29 mouse cellular contexts compared by ENCODE assay signal in the genomic region with DNA sequence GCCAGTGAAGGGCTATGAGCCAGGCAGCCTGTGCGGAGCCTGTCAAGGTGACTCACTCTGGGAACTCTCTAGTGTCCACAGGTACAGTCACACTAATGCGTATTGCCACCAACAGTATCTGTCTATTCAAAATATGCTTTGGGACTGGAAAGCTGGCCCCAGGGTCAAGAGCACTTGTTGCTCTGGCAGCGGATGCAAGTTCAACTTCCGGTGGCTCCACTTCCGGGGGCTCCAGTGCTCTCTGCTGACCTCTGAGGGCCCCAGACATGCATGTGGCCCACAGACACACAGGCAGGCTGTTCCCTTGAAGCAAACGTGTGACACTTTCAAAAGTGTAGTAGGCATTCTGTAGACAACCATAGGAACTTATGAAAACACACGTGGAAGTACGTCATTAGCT. TPM values are rescaled to one million over a fixed set of nuclear protein-coding genes. Genes with fewer than 3 reads are reported as not detected.
A peak's percentile ranks its signal among the peaks of the same experiment; 100 is the strongest.
DNase-seq lines count a peak whose midpoint lies in the region; ATAC-seq and TF ChIP-seq lines count a peak whose summit lies in the region.
"Had no signal": no experiment of that assay in that cellular context is flagged by ENCODE, and none has a peak within 500 bp of the region (broad histone marks: within the 10 kb centered on the region; RNA-seq: fewer than 3 reads in every experiment).

No protein-coding gene starts in this region.

- no peak overlapping the region for H3K9ac ChIP-seq in heart, postnatal 0 days (replicated peaks; ENCODE audit: low read depth, low read length)
- no peak overlapping the region for H3K9ac ChIP-seq in heart, embryonic 11.5 days (ENCODE audit: low read depth, low read length)
- H3K9ac ChIP-seq: embryonic facial prominence, embryonic 13.5 days; forebrain, embryonic 12.5 days; forebrain, embryonic 15.5 days; heart, embryonic 12.5 days; hindbrain, embryonic 13.5 days; intestine, embryonic 15.5 days had no signal

- no peaks in the 10 kb centered on the region; the same call in 1 of the 2 replicates for H3K4me1 ChIP-seq in heart, embryonic 10.5 days
- peaks cover 4% of the 10 kb centered on the region; the same call in 1 of the 2 replicates for H3K4me1 ChIP-seq in heart, postnatal 0 days (ENCODE audit: control insufficient read depth, insufficient read depth)
- H3K4me1 ChIP-seq in heart, embryonic 11.5 days (ENCODE audit: control insufficient read depth, insufficient read depth, low read length): no peaks in the 10 kb centered on the region
- H3K4me1 ChIP-seq: embryonic facial prominence, embryonic 10.5 days; embryonic facial prominence, embryonic 13.5 days; forebrain, embryonic 12.5 days; forebrain, embryonic 15.5 days; hindbrain, embryonic 10.5 days; hindbrain, embryonic 13.5 days; intestine, embryonic 15.5 days had no signal

- no peaks in the 10 kb centered on the region for H3K36me3 ChIP-seq in heart, embryonic 10.5 days
- H3K36me3 ChIP-seq in heart, postnatal 0 days (replicated peaks; ENCODE audit: control insufficient read depth, insufficient read depth, low read length): no peaks in the 10 kb centered on the region
- H3K36me3 ChIP-seq in heart, embryonic 11.5 days (ENCODE audit: control insufficient read depth, insufficient read depth, low read length): no peaks in the 10 kb centered on the region
- H3K36me3 ChIP-seq: embryonic facial prominence, embryonic 10.5 days; embryonic facial prominence, embryonic 13.5 days; forebrain, embryonic 12.5 days; forebrain, embryonic 15.5 days; G1E; heart, embryonic 12.5 days; hindbrain, embryonic 10.5 days; hindbrain, embryonic 13.5 days; intestine, embryonic 15.5 days had no signal

- H3K4me2 ChIP-seq in heart, postnatal 0 days (ENCODE audit: low read depth, low read length): peak overlapping the region; percentile 56
- no peak overlapping the region for H3K4me2 ChIP-seq in heart, embryonic 11.5 days
- H3K4me2 ChIP-seq: embryonic facial prominence, embryonic 13.5 days; forebrain, embryonic 12.5 days; forebrain, embryonic 15.5 days; heart, embryonic 12.5 days; hindbrain, embryonic 13.5 days; intestine, embryonic 15.5 days had no signal

- H3K9me3 ChIP-seq in heart, embryonic 10.5 days: no peaks in the 10 kb centered on the region
- H3K9me3 ChIP-seq in heart, postnatal 0 days (replicated peaks; ENCODE audit: control insufficient read depth, low read length): no peaks in the 10 kb centered on the region
- H3K9me3 ChIP-seq in heart, embryonic 11.5 days (replicated peaks; ENCODE audit: control insufficient read depth, low read length): no peaks in the 10 kb centered on the region
- H3K9me3 ChIP-seq: embryonic facial prominence, embryonic 10.5 days; embryonic facial prominence, embryonic 13.5 days; forebrain, embryonic 12.5 days; forebrain, embryonic 15.5 days; G1E; heart, embryonic 12.5 days; hindbrain, embryonic 10.5 days; hindbrain, embryonic 13.5 days; intestine, embryonic 15.5 days had no signal

- no peak for TF ChIP-seq CTCF in heart, postnatal 0 days (IDR thresholded peaks at IDR 0.05; ENCODE audit: low read depth)

- 78% methylated on average over 8 of the region's 8 CpGs for WGBS in heart, embryonic 10.5 days
- WGBS in heart, postnatal 0 days: 59% methylated on average over 8 of the region's 8 CpGs
- 75% methylated on average over 8 of the region's 8 CpGs for WGBS in heart, embryonic 11.5 days (ENCODE audit: insufficient replicate concordance)

- DNase-seq in heart, adult 11 months: peak; percentile 90
- DNase-seq in heart, embryonic 10.5 days (ENCODE audit: low spot score): no peak
- DNase-seq in heart, postnatal 0 days (ENCODE audit: low spot score): no peak
- peak; percentile 67 for DNase-seq in R1 (ENCODE audit: low read depth, low spot score)
- DNase-seq in adrenal gland, adult 18-20 months (ENCODE audit: low spot score in 2 of 2): no peak
- DNase-seq: adrenal gland, adult 8-10 months; adrenal gland, postnatal 25 days; cerebellum, adult 11-12 months; cerebellum, adult 8-10 months; cerebellum, postnatal 10 days; cerebellum, postnatal 36 days; embryo, embryonic 11 days; gastrocnemius, postnatal 36 days; kidney, adult 11 months; kidney, adult 8-10 months had no signal

- no peak overlapping the region for H3K27ac ChIP-seq in heart, embryonic 10.5 days
- H3K27ac ChIP-seq in heart, postnatal 0 days (ENCODE audit: low read depth): peak overlapping the region; percentile 34; the same call in 1 of the 2 replicates
- H3K27ac ChIP-seq in heart, embryonic 11.5 days (ENCODE audit: low read depth, low read length): no peak overlapping the region
- H3K27ac ChIP-seq: embryonic facial prominence, embryonic 10.5 days; embryonic facial prominence, embryonic 13.5 days; forebrain, embryonic 12.5 days; forebrain, embryonic 15.5 days; hindbrain, embryonic 10.5 days; hindbrain, embryonic 13.5 days; intestine, embryonic 15.5 days had no signal

- no peak for ATAC-seq in heart, postnatal 0 days (ENCODE audit: insufficient read depth, low read depth)
- ATAC-seq in heart, embryonic 11.5 days (replicated peaks; ENCODE audit: insufficient number of reproducible peaks, low FRiP score, low TSS enrichment): no peak
- ATAC-seq: forebrain, embryonic 15.5 days; hindbrain, embryonic 16.5 days; intestine, embryonic 15.5 days; Patski had no signal

- no peak overlapping the region for H3K4me3 ChIP-seq in heart, embryonic 10.5 days
- H3K4me3 ChIP-seq in heart, postnatal 0 days (ENCODE audit: low read depth, low read length): no peak overlapping the region
- no peak overlapping the region for H3K4me3 ChIP-seq in heart, embryonic 11.5 days (ENCODE audit: low read depth, low read length)
- H3K4me3 ChIP-seq: embryonic facial prominence, embryonic 10.5 days; embryonic facial prominence, embryonic 13.5 days; erythroblast, embryonic 14.5 days; forebrain, embryonic 12.5 days; forebrain, embryonic 15.5 days; heart, embryonic 12.5 days; hindbrain, embryonic 10.5 days; hindbrain, embryonic 13.5 days; intestine, embryonic 15.5 days had no signal

- H3K27me3 ChIP-seq in heart, embryonic 10.5 days (ENCODE audit: insufficient read depth, poor library complexity, severe bottlenecking): no peaks in the 10 kb centered on the region
- no peaks in the 10 kb centered on the region for H3K27me3 ChIP-seq in heart, postnatal 0 days (ENCODE audit: control insufficient read depth, insufficient read depth, low read length)
- no peaks in the 10 kb centered on the region for H3K27me3 ChIP-seq in heart, embryonic 11.5 days (ENCODE audit: control insufficient read depth, insufficient read depth, low read length)
- H3K27me3 ChIP-seq: embryonic facial prominence, embryonic 13.5 days; forebrain, embryonic 12.5 days; forebrain, embryonic 15.5 days; heart, embryonic 12.5 days; hindbrain, embryonic 13.5 days; intestine, embryonic 15.5 days had no signal

- no peak for TF ChIP-seq EP300 in heart, postnatal 0 days (IDR thresholded peaks at IDR 0.05; ENCODE audit: low read depth)

RNA-seq across cellular contexts. Expression of gene Mypn, which starts 2.2 kb away (rescaled TPM):
- 1.0 and 4.2 TPM in 2 replicates for polyA plus RNA-seq in heart, embryonic 10.5 days (2016; fragmentation: Nextera tagmentation; extraction: Ambion mirVana)
- 26.5 and 33.5 TPM in 2 replicates for total RNA-seq in heart, postnatal 0 days (2014; rRNA removed; ENCODE audit: low replicate concordance)
- 12.2 and 12.7 TPM in 2 replicates for polyA plus RNA-seq in heart, postnatal 0 days (2015; fragmentation: Nextera tagmentation; extraction: Ambion mirVana)
- polyA plus RNA-seq in heart, embryonic 11.5 days (2014; fragmentation: Nextera tagmentation; extraction: Ambion mirVana): 3.3 and 3.8 TPM in 2 replicates
- total RNA-seq in adrenal gland, adult 18-20 months (2021): under 1 TPM; 0.64 to 0.76 TPM
- total RNA-seq: G1E; granulocyte monocyte progenitor cell, adult 5-6 weeks had no signal
- polyA plus RNA-seq: embryonic facial prominence, embryonic 10.5 days; erythroblast, embryonic 14.5 days; forebrain, embryonic 12.5 days; G1E; Patski had no signal

RNA-seq across cellular contexts. Expression of gene Herc4, which starts 42.1 kb away (rescaled TPM):
- polyA plus RNA-seq in heart, embryonic 10.5 days (2016; fragmentation: Nextera tagmentation; extraction: Ambion mirVana): 36.0 and 38.4 TPM in 2 replicates
- 45.1 and 46.3 TPM in 2 replicates for total RNA-seq in heart, postnatal 0 days (2014; rRNA removed; ENCODE audit: low replicate concordance)
- polyA plus RNA-seq in heart, postnatal 0 days (2015; fragmentation: Nextera tagmentation; extraction: Ambion mirVana): 24.9 and 25.0 TPM in 2 replicates
- 32.8 and 38.8 TPM in 2 replicates for polyA plus RNA-seq in heart, embryonic 11.5 days (2014; fragmentation: Nextera tagmentation; extraction: Ambion mirVana)
- total RNA-seq in adrenal gland, adult 18-20 months (2021): 100 to 1,000 TPM; 132 to 179 TPM

Comparison
In these comparisons a context has a peak if more than half of its experiments do, and no peak if none do; other contexts are left out.
1. DNase-seq: peak in heart, adult 11 months (single experiment) and R1 (single experiment); none in heart, embryonic 10.5 days (single experiment), heart, postnatal 0 days (single experiment) and adrenal gland, adult 18-20 months (0 of 2).